Mouse (Mus musculus) thymus, adult 2 months (tissue): ENCODE measurements around the gene Slc9a1.

ENCODE experiments used
- CTCF ChIP-seq: fragments of 200-500 bp; IDR thresholded peaks from 2 replicates; pipeline ENCODE4 v1.5.1; 2012; ENCODE audit warnings: mild to moderate bottlenecking, control low read depth, low read length, moderate library complexity, borderline replicate concordance; ENCODE audit not compliant: control insufficient read depth, poor library complexity, insufficient read depth; ENCODE audit errors: extremely low read depth
- POLR2A ChIP-seq: fragments of 200-500 bp; IDR thresholded peaks from 2 replicates; pipeline ENCODE4 v1.6.1; 2012; ENCODE audit warnings: mild to moderate bottlenecking, low read length, control low read depth, moderate library complexity; ENCODE audit not compliant: control insufficient read depth, poor library complexity, insufficient read depth; ENCODE audit errors: extremely low read depth

DNA sequence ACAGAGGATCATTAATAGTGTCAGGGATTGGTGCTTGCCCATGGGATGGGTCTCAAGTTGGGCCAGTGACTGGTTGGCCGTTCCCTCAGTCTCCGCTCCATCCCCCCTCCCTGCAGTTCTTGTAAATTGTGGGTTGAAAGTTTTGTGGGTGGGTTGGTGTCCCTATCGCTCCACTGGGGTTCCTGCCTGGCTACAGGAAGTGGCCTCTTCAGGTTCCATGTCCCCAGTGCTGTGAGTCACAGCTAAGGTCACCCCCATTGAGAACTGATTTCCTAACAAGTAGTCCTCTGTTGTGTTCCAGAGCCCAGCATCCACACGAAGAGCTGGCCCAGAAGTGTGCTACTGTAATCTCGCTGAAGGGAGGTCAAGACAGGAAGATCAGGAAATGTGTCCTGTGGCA, 56.6 kb downstream of the Slc9a1 start:
- TF ChIP-seq CTCF (no peak), POLR2A (no peak)
